Mouse (Mus musculus): ENCODE data around the gene Rtn4rl2.

- no peak for TF ChIP-seq CTCF (IDR thresholded peaks at IDR 0.05; ENCODE audit: control insufficient read depth, insufficient read depth, insufficient replicate concordance, low read depth, low read length)
- TF ChIP-seq POLR2A (IDR thresholded peaks at IDR 0.05; ENCODE audit: control insufficient read depth, low read depth, low read length): no peak
Observed at GRCm38 (mm10) chr2:84889316-84890044, 3.0 kb upstream of the Rtn4rl2 start.
